29 mouse cellular contexts compared by ENCODE assay signal in the genomic region with DNA sequence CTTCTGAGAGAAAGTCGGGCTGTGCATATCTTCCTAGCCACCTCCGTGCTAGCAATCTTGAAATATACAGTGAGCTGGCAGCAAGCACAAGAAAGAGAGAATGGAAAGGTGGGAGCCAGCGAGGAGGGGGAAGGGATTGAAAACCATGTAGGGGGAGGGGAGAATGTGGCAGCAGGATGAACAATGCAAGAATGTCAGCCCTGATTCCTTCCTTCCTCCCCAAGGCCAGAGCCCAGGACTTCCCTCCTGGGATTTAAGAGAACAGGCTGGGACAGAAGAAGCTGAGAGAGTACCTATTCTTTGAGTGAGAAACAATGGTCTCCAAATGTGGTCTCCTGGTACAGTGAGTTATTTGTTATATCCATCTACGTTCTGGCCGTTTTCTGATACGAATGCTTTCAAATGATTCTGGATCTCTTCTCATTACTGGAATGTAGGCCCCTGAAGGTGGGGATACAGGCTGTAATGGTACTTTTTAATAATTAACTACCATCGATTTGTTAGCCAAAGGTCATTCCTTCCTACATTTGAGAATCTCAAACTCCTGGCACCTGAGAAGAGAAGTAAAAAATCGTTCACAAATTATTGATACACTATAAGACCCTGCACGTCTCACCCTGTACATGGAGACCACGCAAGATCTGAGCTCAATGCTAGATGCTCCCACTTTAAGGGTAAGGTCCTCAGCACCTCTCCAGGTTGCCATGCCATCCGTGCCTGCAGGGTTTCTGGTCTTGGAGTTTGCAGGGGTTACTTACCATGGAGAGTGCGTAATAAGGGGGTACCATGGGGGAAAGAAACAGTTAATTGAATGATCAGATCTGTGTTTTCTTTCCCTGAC. TPM values are rescaled to one million over a fixed set of nuclear protein-coding genes. Genes with fewer than 3 reads are reported as not detected.
A peak's percentile ranks its signal among the peaks of the same experiment; 100 is the strongest.
DNase-seq lines count a peak whose midpoint lies in the region; ATAC-seq and TF ChIP-seq lines count a peak whose summit lies in the region.
"Had no signal": no experiment of that assay in that cellular context is flagged by ENCODE, and none has a peak within 500 bp of the region (broad histone marks: within the 10 kb centered on the region; RNA-seq: fewer than 3 reads in every experiment).

No protein-coding gene starts in this region.

- no peaks in the 10 kb centered on the region for H3K79me2 ChIP-seq in heart, adult 2 months (replicated peaks; ENCODE audit: control insufficient read depth, insufficient read depth, low read length)

- no peak for TF ChIP-seq POLR2A in heart, adult 2 months (IDR thresholded peaks at IDR 0.05; ENCODE audit: insufficient read depth, low read depth, low read length)

- TF ChIP-seq EP300 in heart, adult 2 months (IDR thresholded peaks at IDR 0.05; ENCODE audit: insufficient read depth, low read depth, low read length), result no peak

- WGBS in midbrain, embryonic 11.5 days, result 79% methylated on average over 12 of the region's 12 CpGs
- 80% methylated on average over 12 of the region's 12 CpGs for WGBS in midbrain, postnatal 0 days
- WGBS in intestine, embryonic 15.5 days, result 56% methylated on average over 12 of the region's 12 CpGs
- 46% methylated on average over 12 of the region's 12 CpGs for WGBS in liver, embryonic 15.5 days (ENCODE audit: insufficient replicate concordance)
- WGBS in heart, adult 2 months, result 63% methylated on average over 12 of the region's 12 CpGs

- intact Hi-C loops in gastrocnemius, postnatal 14 days (cut with DNase I; ENCODE audit: low total_unique reads), result no loop called here
- intact Hi-C loops in left cerebral cortex, postnatal 4 days (cut with DNase I), result no loop called here
- intact Hi-C loops in heart, adult 2 months (cut with DNase I), result no loop called here

- ATAC-seq in midbrain, embryonic 11.5 days (ENCODE audit: low FRiP score), result no peak
- no peak; the same call in 1 of the 2 replicates for ATAC-seq in midbrain, postnatal 0 days (ENCODE audit: low FRiP score)
- peak; percentile 92 for ATAC-seq in intestine, embryonic 15.5 days
- ATAC-seq in liver, embryonic 15.5 days (ENCODE audit: insufficient read depth), result peak; percentile 49
- ATAC-seq: activated CD4-positive, CD25-positive, alpha-beta regulatory T cell, adult 4 months; forebrain, embryonic 16.5 days had no signal

- no peaks in the 10 kb centered on the region for H3K4me1 ChIP-seq in midbrain, embryonic 11.5 days (ENCODE audit: control insufficient read depth, insufficient read depth, low read length)
- no peaks in the 10 kb centered on the region for H3K4me1 ChIP-seq in midbrain, postnatal 0 days (ENCODE audit: insufficient read depth, low read length)
- no peaks in the 10 kb centered on the region for H3K4me1 ChIP-seq in intestine, embryonic 15.5 days (replicated peaks)
- H3K4me1 ChIP-seq in liver, embryonic 15.5 days (replicated peaks), result no peaks in the 10 kb centered on the region
- no peaks in the 10 kb centered on the region for H3K4me1 ChIP-seq in heart, adult 2 months (ENCODE audit: control insufficient read depth, insufficient read depth, low read length)
- H3K4me1 ChIP-seq: heart, embryonic 10.5 days; hindbrain, embryonic 12.5 days; limb, embryonic 15.5 days had no signal

- no peak overlapping the region for H3K27ac ChIP-seq in midbrain, embryonic 11.5 days (ENCODE audit: low read depth, low read length)
- no peak overlapping the region for H3K27ac ChIP-seq in midbrain, postnatal 0 days (ENCODE audit: low read depth, low read length)
- peak overlapping the region; percentile 51; the same call in 1 of the 2 replicates for H3K27ac ChIP-seq in intestine, embryonic 15.5 days
- H3K27ac ChIP-seq in liver, embryonic 15.5 days (replicated peaks), result peak overlapping the region; percentile 65
- no peak overlapping the region for H3K27ac ChIP-seq in heart, adult 2 months
- H3K27ac ChIP-seq: heart, embryonic 10.5 days; hindbrain, embryonic 12.5 days; layer of hippocampus, adult 2 months; limb, embryonic 15.5 days had no signal

- peak; percentile 80 for DNase-seq in midbrain, embryonic 11.5 days (ENCODE audit: low spot score, missing footprints)
- no peak for DNase-seq in midbrain, postnatal 0 days (ENCODE audit: low spot score)
- DNase-seq in gastrocnemius, postnatal 14 days, result no peak
- DNase-seq in left cerebral cortex, postnatal 4 days, result no peak
- no peak for DNase-seq in heart, adult 2 months
- DNase-seq: adrenal gland, postnatal 25 days; cerebellum, adult 18-20 months; gastrocnemius, postnatal 36 days; heart, postnatal 10 days; kidney, adult 11 months; kidney, postnatal 10 days; layer of hippocampus, postnatal 36 days; lung, postnatal 10 days; midbrain, embryonic 14.5 days; thymus, adult 18-20 months had no signal

- no peak overlapping the region for H3K4me2 ChIP-seq in midbrain, embryonic 11.5 days
- H3K4me2 ChIP-seq in midbrain, postnatal 0 days (ENCODE audit: low read depth, low read length, poor library complexity, severe bottlenecking), result no peak overlapping the region
- H3K4me2 ChIP-seq in intestine, embryonic 15.5 days (replicated peaks), result peak overlapping the region; percentile 37
- H3K4me2 ChIP-seq in liver, embryonic 15.5 days, result peak overlapping the region; percentile 37
- H3K4me2 ChIP-seq: hindbrain, embryonic 12.5 days; limb, embryonic 15.5 days had no signal

- no peaks in the 10 kb centered on the region for H3K9me3 ChIP-seq in midbrain, embryonic 11.5 days (ENCODE audit: control insufficient read depth, low read length)
- no peaks in the 10 kb centered on the region for H3K9me3 ChIP-seq in midbrain, postnatal 0 days (ENCODE audit: low read length)
- H3K9me3 ChIP-seq in intestine, embryonic 15.5 days, result no peaks in the 10 kb centered on the region
- no peaks in the 10 kb centered on the region for H3K9me3 ChIP-seq in liver, embryonic 15.5 days (replicated peaks)
- H3K9me3 ChIP-seq: heart, embryonic 10.5 days; hindbrain, embryonic 12.5 days; limb, embryonic 15.5 days had no signal

- no peak overlapping the region for H3K9ac ChIP-seq in midbrain, embryonic 11.5 days (ENCODE audit: low read length)
- H3K9ac ChIP-seq in midbrain, postnatal 0 days (replicated peaks; ENCODE audit: low read length, poor library complexity, severe bottlenecking), result no peak overlapping the region
- no peak overlapping the region for H3K9ac ChIP-seq in intestine, embryonic 15.5 days
- no peak overlapping the region for H3K9ac ChIP-seq in liver, embryonic 15.5 days
- H3K9ac ChIP-seq in heart, adult 2 months (ENCODE audit: low read depth, low read length), result no peak overlapping the region
- H3K9ac ChIP-seq: hindbrain, embryonic 12.5 days; limb, embryonic 15.5 days had no signal

- no peak for TF ChIP-seq CTCF in midbrain, postnatal 0 days (IDR thresholded peaks at IDR 0.05)
- TF ChIP-seq CTCF in heart, adult 2 months (IDR thresholded peaks at IDR 0.05), result no peak

- no peaks in the 10 kb centered on the region for H3K27me3 ChIP-seq in midbrain, embryonic 11.5 days (ENCODE audit: control insufficient read depth, insufficient read depth, low read length)
- no peaks in the 10 kb centered on the region for H3K27me3 ChIP-seq in midbrain, postnatal 0 days (ENCODE audit: insufficient read depth, low read length)
- no peaks in the 10 kb centered on the region for H3K27me3 ChIP-seq in intestine, embryonic 15.5 days (replicated peaks)
- H3K27me3 ChIP-seq in liver, embryonic 15.5 days, result no peaks in the 10 kb centered on the region
- H3K27me3 ChIP-seq in heart, adult 2 months (ENCODE audit: control insufficient read depth, insufficient read depth, low read length), result no peaks in the 10 kb centered on the region
- H3K27me3 ChIP-seq: hindbrain, embryonic 12.5 days; limb, embryonic 15.5 days had no signal

- no peaks in the 10 kb centered on the region for H3K36me3 ChIP-seq in midbrain, embryonic 11.5 days (ENCODE audit: control insufficient read depth, insufficient read depth, low read length)
- no peaks in the 10 kb centered on the region for H3K36me3 ChIP-seq in midbrain, postnatal 0 days (ENCODE audit: insufficient read depth, low read length)
- H3K36me3 ChIP-seq in intestine, embryonic 15.5 days, result no peaks in the 10 kb centered on the region
- H3K36me3 ChIP-seq in liver, embryonic 15.5 days (replicated peaks), result no peaks in the 10 kb centered on the region
- no peaks in the 10 kb centered on the region for H3K36me3 ChIP-seq in heart, adult 2 months (ENCODE audit: control insufficient read depth, insufficient read depth, low read length)
- H3K36me3 ChIP-seq: heart, embryonic 10.5 days; hindbrain, embryonic 12.5 days; limb, embryonic 15.5 days had no signal

- H3K4me3 ChIP-seq in midbrain, embryonic 11.5 days (ENCODE audit: low read depth, low read length), result no peak overlapping the region
- H3K4me3 ChIP-seq in midbrain, postnatal 0 days (ENCODE audit: low read depth, low read length), result no peak overlapping the region
- H3K4me3 ChIP-seq in intestine, embryonic 15.5 days (replicated peaks), result peak overlapping the region; percentile 15; the same call in 1 of the 2 replicates
- peak overlapping the region; percentile 36 for H3K4me3 ChIP-seq in liver, embryonic 15.5 days (replicated peaks)
- no peak overlapping the region for H3K4me3 ChIP-seq in heart, adult 2 months
- H3K4me3 ChIP-seq: heart, embryonic 10.5 days; hindbrain, embryonic 12.5 days; layer of hippocampus, adult 2 months; limb, embryonic 15.5 days; myocyte had no signal

RNA-seq across cellular contexts. Expression of a gene that starts 39.8 kb away (rescaled TPM):
- not detected in 2 replicates for polyA plus RNA-seq in midbrain, embryonic 11.5 days (2014; fragmentation: Nextera tagmentation; extraction: Ambion mirVana)
- total RNA-seq in midbrain, postnatal 0 days (2014; rRNA removed), result not detected in 2 replicates
- polyA plus RNA-seq in midbrain, postnatal 0 days (2015; fragmentation: Nextera tagmentation; extraction: Ambion mirVana), result not detected in 2 replicates
- not detected in 2 replicates for polyA plus RNA-seq in intestine, embryonic 15.5 days (2015; fragmentation: Nextera tagmentation; extraction: Ambion mirVana)
- polyA plus RNA-seq in liver, embryonic 15.5 days (2015; fragmentation: Nextera tagmentation; extraction: Ambion mirVana), result not detected in 2 replicates
- total RNA-seq in gastrocnemius, postnatal 14 days (2021), result not detected
- not detected for total RNA-seq in left cerebral cortex, postnatal 4 days (2021)
- total RNA-seq in heart, adult 2 months (2021), result not detected
- not detected in 2 replicates for polyA plus RNA-seq in heart, adult 2 months (2012; rRNA removed)
- total RNA-seq: adrenal gland, postnatal 25 days; gastrocnemius, postnatal 36 days; heart, postnatal 10 days; layer of hippocampus, adult 2 months; layer of hippocampus, postnatal 36 days; left cerebral cortex, postnatal 25 days; megakaryocyte progenitor cell, adult 5-6 weeks had no signal
- polyA plus RNA-seq: activated CD4-positive, CD25-positive, alpha-beta regulatory T cell, adult 4 months; C2C12; embryonic facial prominence, embryonic 11.5 days; forebrain, embryonic 16.5 days; heart, embryonic 10.5 days; hindbrain, embryonic 12.5 days; limb, embryonic 15.5 days; midbrain, embryonic 14.5 days; myocyte; neural tube, embryonic 14.5 days had no signal

Comparison
In these comparisons a context has a peak if more than half of its experiments do, and no peak if none do; other contexts are left out.
1. ATAC-seq: peak in intestine, embryonic 15.5 days (single experiment) and liver, embryonic 15.5 days (single experiment); none in midbrain, embryonic 11.5 days (single experiment) and midbrain, postnatal 0 days (single experiment).
2. H3K27ac ChIP-seq: peak in intestine, embryonic 15.5 days (single experiment) and liver, embryonic 15.5 days (single experiment); none in midbrain, embryonic 11.5 days (single experiment), midbrain, postnatal 0 days (single experiment) and heart, adult 2 months (single experiment).
3. H3K4me2 ChIP-seq: peak in intestine, embryonic 15.5 days (single experiment) and liver, embryonic 15.5 days (single experiment); none in midbrain, embryonic 11.5 days (single experiment) and midbrain, postnatal 0 days (single experiment).
4. H3K4me3 ChIP-seq: peak in intestine, embryonic 15.5 days (single experiment) and liver, embryonic 15.5 days (single experiment); none in midbrain, embryonic 11.5 days (single experiment), midbrain, postnatal 0 days (single experiment) and heart, adult 2 months (single experiment).